Mouse (Mus musculus) layer of hippocampus, postnatal 36 days (tissue): ENCODE measurements around the gene Rbm25. TPM values are rescaled to one million over a fixed set of nuclear protein-coding genes. Genes with fewer than 3 reads are reported as not detected.
A peak's percentile ranks its signal among the peaks of the same experiment; 100 is the strongest.

Experiments
- DNase-seq, 2 experiments: peaks; one replicate each; pipeline ENCODE4 v3.0.0; 2022
- total RNA-seq, 2 experiments: library from RNA; stranded (reverse); gene quantifications; 2 replicates each; pipeline ENCODE4 v1.2.3; 2021

The Rbm25 gene
- total RNA-seq, 2 experiments from 2014 or later: 112 to 133 TPM

- no peak for DNase-seq
Measured at GRCm38 (mm10) chr12:83651414-83651813, 20.4 kb downstream of the Rbm25 start.

DNA sequence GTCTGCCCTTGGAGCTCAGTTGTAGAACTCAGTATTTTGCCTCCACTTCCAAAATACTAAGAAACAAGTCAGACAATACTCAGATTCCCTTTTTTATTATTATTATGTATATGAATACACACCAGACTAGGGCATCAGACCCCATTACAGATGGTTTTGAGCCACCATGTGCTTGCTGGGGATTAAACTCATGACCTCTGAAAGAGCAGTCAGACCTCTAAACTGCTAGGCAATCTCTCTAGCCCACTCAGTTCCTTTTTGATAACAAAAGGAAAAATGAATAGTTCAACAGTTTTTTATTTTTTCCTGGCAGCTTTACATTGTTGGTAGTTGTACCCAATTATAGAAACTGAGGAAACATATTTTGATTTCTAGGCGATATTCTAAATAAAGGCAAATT is 54.4 kb downstream of the Rbm25 start:
- no peak for DNase-seq

DNA sequence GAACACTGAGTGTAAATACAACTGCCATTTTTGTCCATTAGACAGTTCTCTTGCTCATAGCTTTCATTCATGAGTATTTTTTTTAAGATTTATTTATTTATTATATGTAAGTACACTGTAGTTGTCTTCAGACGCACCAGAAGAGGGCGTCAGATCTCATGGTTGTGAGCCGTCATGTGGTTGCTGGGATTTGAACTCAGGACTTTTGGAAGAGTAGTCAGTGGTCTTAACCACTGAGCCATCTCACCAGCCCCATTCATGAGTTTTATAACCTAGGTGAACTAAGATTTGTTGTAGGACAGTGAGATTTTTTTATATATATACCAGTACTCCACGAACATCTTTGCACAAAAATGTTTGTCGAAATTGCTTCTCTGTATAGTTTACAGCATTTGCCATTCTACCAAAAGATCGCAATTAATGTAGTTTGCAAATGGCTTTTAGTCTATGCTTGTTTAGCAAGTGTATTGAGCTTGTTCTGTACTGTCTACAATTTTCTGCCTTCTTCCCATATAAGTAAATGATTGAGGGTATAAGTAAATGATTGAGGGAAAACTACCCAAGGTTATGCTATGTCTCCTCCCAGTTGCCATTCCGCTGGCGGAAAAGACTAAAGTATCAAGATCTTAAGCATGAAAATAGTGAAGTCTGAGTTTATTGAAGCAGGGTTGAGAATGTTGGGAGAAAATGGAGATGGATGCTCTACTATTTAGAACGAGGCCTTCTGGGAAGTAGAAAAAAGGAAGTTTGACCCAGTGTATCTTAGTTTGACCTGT is 55.7 kb downstream of the Rbm25 start:
- no peak for DNase-seq

- DNase-seq: peak; percentile 93 to 96
Measured at GRCm38 (mm10) chr12:83687934-83688315, 56.9 kb downstream of the Rbm25 start, which contains the start of gene Psen1. Gene Psen1 (plus strand): TSS chr12:83688152.

DNA sequence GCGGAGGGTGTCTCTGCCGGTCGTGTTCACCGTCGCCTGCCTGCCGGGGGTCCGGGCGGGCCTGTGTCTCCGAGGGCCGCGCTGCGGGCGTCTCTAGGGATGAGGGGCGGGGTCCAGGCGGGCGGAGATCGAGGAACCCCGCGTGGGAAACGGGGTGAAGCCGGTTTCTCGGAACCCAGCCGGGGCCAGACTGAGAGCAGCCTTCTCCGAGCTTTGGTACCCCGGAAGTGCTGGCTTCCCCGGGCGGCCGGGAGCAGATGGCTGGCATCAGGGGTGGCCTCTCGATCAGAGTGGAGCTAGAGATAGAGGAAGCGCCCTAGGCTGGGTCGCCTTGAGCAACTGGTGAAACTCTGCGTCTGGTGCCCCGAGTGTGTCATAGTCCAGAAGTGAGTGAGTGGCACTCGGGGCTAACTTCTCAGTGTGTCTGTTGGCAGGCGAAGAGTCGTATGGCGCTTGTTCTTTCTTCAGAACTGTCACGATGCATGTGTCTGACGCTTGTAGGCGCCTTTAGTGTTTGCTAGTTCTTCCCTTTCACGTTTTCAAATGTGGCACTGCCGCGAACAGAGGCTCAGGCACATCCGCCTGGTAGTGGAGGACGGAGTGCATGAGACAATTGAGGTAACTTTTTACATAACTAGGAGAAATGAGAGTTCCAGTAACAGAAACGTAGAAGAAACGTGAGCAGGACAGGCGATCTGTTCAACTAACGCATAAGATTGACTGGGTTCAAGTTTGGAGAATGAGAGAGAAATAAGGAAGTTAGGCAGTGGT is 57.5 kb downstream of the Rbm25 start:
- peak; percentile 41 to 47 for DNase-seq

DNA sequence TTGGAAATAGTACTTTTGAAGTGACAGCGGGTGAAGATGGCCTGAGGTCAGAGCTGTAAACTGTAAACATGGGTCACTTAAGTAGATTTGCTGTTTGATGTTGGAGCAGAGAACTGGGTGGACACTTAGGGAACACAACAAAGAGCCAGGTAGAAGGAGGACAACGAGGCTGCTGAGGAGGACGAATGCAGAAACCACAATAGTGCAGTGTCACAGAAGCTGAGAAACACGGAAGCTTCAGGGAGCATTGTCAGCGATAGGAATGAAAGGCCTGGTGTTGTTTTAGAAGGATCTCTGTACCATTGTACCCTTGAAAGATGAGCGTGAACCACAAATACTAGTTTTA is 58.0 kb downstream of the Rbm25 start:
- no peak for DNase-seq

GRCm38 (mm10) chr12:83694011-83694410 is 63.0 kb downstream of the Rbm25 start:
- no peak for DNase-seq

DNA sequence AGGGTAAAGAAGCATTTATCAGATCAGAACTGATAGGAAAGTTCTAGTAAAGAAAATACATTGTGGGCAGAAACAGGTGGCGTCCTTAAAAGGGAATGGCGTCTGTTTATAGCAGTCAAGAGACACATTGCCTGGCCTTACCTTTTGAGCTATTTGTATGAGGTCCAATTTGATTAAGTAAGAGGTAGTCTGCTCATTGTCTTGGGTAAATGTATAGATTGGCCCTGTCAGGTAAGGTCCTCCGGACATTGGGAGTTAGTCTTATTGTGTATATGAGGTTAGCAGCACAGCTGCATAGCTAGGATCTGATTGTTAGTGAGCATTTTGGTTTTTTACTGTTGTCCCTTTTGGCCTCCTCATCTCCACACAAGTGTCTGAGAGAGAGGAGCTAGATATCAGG is 63.6 kb downstream of the Rbm25 start:
- no peak for DNase-seq

DNA sequence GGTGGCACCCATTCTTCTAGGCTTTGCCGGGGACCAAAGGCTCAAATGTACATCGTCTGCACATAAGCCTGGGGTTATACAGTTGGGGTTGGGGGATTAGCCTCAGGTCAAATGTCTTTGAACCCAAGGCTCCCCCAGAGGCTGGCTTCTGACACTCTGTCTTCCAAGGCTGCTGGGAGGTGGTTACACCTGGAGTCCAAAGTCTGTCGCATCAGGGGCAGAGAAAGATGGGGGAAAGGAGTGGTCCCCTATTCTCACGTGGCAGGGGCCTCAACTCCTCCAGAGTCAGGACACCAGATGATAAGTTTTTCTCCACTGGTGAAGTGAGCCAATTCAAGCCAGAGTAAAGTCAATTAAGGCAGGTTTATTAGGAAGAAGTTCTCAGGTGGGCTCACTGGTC is 67.6 kb downstream of the Rbm25 start:
- DNase-seq: no peak

- no peak for DNase-seq
Measured at GRCm38 (mm10) chr12:83701608-83702007, 70.6 kb downstream of the Rbm25 start.

DNA sequence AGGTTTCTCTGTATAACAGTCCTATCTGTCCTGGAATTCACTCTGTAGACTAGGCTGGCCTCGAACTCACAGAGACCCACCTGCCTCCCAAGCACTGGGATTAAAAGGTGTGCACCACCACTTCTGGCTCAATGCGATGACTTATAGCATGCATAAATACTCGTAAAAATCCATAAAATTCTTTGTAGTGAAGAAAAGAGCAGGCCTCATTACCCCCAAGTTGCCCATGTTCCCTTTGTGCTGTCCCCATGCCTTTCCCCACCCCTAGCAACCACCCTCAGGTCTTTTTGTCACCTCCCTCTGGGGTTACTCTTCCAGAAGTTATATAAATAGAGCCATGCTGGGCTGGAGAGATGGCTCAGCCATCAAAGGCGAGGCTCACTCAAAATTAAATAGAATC is 71.8 kb downstream of the Rbm25 start:
- DNase-seq: no peak

- no peak for DNase-seq
Measured at GRCm38 (mm10) chr12:83706951-83707350, 75.9 kb downstream of the Rbm25 start.

- DNase-seq: no peak
Measured at GRCm38 (mm10) chr12:83708160-83709092, 77.4 kb downstream of the Rbm25 start.

- DNase-seq: no peak
Measured at GRCm38 (mm10) chr12:83709934-83710333, 78.9 kb downstream of the Rbm25 start.

DNA sequence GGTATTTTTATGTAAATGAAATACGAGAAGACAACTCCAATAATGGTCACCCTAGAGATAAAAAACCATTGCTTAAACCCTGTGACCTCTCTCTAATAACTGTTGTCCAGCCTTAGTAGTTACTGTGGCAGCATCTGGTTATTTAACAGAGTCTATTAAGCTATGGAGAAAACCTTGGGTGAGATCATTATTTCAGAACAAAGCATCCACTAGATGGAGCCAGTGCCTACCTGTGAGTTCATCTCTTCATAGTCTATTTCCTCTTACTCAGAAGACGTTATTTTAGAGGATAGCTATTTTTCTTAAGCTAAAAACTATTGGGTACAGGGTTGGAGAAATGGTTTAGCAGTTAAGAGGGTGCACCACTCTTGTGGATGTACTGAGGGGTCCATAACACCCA is 82.7 kb downstream of the Rbm25 start:
- DNase-seq: no peak

DNA sequence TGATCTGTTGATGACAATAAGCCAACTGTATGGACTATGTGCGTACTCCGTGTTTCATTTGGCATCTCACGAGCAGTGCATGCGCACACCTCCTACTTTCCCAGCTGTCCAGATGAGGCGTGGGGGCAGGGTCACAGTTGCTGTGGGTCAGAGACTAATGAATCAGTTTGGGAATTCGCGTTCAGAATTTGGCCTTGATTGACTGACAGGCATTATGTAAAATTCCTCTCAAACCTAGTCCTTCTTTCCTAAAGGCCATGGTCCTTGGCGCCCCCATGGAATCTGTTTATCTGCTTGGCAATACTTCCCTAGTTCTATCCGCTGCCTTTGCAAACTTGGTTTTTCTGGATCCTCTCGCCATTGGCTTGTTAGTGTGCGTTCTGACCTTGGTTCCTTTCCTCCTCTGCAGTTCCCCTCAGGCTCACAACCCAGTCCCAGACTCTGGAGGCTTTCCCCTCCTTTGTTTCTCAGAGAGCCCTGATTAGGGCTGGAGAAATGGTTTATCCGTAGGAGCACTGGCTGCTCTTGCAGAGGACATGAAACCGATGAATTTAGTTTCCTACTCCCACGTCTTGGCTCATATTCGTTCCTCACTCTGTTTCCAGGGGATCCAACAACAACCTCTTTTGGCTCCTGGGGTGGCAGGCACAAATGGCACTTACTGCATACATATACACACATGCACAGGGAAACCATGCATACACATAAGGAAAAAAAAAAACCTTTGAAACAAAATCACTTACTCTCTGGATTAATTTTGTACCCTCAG is 85.6 kb downstream of the Rbm25 start:
- peak; percentile 27 to 43 for DNase-seq

DNA sequence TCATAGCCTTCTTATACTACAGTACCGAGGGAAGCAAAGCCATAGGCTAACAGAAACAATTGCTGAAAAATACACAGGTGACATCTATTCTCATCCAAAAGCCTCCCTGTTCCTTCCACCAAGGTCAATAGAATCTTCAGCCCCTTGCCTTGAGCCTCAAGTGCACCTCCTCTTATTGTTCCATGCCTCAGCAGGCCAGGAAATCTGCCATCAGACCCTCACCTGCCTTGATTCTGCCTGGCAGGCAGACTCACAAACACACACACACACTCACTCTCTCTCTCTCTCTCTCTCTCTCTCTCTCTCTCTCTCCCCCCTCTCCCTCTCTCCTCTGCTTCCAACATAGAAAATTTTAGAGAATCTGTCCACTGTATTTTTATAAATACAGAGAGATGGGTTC is 88.4 kb downstream of the Rbm25 start:
- no peak for DNase-seq

DNA sequence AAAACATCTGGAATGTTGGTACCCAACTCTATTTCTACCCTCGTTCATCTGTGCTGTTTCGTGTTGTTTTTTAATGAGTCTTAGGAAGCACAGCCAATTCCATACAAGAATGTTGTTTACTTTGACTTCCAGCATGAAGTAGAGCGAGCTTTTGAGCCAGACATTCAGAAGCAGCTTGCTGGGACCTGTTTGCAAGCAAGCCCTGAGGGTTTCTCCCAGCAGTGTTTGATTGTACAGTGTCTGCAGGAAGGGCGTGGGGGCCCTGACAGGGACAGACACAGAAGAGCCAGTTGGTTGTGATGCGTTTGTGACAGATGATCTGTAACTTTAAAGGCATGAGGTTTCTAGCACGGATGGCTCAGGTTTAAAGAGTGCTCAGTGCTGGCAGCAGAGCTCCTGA is 90.2 kb downstream of the Rbm25 start:
- no peak for DNase-seq

GRCm38 (mm10) chr12:83723037-83723436 is 92.0 kb downstream of the Rbm25 start:
- no peak for DNase-seq

- DNase-seq: no peak
Measured at GRCm38 (mm10) chr12:83726510-83727308, 95.7 kb downstream of the Rbm25 start.

- DNase-seq: no peak
Measured at GRCm38 (mm10) chr12:83732225-83732624, 101.2 kb downstream of the Rbm25 start.
